Mouse (Mus musculus) forebrain, postnatal 0 days (tissue): ENCODE results near the gene Rrp1. TPM values are rescaled to one million over a fixed set of nuclear protein-coding genes. Genes with fewer than 3 reads are reported as not detected.

ENCODE experiments used
- ATAC-seq: fragments of 200-750 bp; cut with Nextera tagmentation; 2 replicates; pipeline ENCODE4 v1.8.0; 2017; ENCODE audit warnings: mild to moderate bottlenecking, moderate library complexity
- DNase-seq: peaks from one replicate; pipeline ENCODE4 v3.0.0-alpha.2; 2015
- H3K27ac ChIP-seq: fragments of 300-500 bp; sonication (generic); 2 replicates; pipeline ENCODE4 v1.5.1; 2014; ENCODE audit warnings: low read depth, mild to moderate bottlenecking, antibody characterized with exemption, low read length, moderate library complexity, mixed read lengths
- H3K27me3 ChIP-seq: fragments of 300-500 bp; sonication (generic); 2 replicates; pipeline ENCODE4 v1.6.1; 2014; ENCODE audit warnings: mild to moderate bottlenecking, low read length, mixed read lengths; ENCODE audit not compliant: insufficient read depth
- H3K36me3 ChIP-seq: fragments of 300-500 bp; sonication (generic); 2 replicates; pipeline ENCODE4 v1.6.1; 2014; ENCODE audit warnings: mild to moderate bottlenecking, moderate library complexity; ENCODE audit not compliant: insufficient read depth
- H3K4me1 ChIP-seq: fragments of 300-500 bp; sonication (generic); 2 replicates; pipeline ENCODE4 v1.6.1; 2014; ENCODE audit warnings: antibody characterized with exemption; ENCODE audit not compliant: insufficient read depth
- H3K4me2 ChIP-seq: fragments of 300-500 bp; sonication (generic); 2 replicates; pipeline ENCODE4 v1.6.1; 2014; ENCODE audit warnings: low read depth, mild to moderate bottlenecking, moderate library complexity
- H3K4me3 ChIP-seq: fragments of 300-500 bp; sonication (generic); 2 replicates; pipeline ENCODE4 v1.5.1; 2014; ENCODE audit warnings: low read depth, low read length, mixed read lengths
- H3K9ac ChIP-seq: fragments of 300-500 bp; sonication (generic); 2 replicates; pipeline ENCODE4 v1.6.1; 2014; ENCODE audit warnings: mild to moderate bottlenecking
- H3K9me3 ChIP-seq: fragments of 300-500 bp; sonication (generic); 2 replicates; pipeline ENCODE4 v1.6.1; 2016; ENCODE audit warnings: low read length
- CTCF ChIP-seq: sonication (generic); IDR thresholded peaks from 2 replicates; pipeline ENCODE4 v1.5.1; 2016; ENCODE audit warnings: antibody characterized with exemption, control low read depth, low read depth
- WGBS: fragments of 180-500 bp; shearing (Covaris S2); extraction: QIAGEN DNeasy Blood & Tissue Kit; methylation state at CpG from one replicate; pipeline ENCODE4 v1.1.7; 2014; 5-methylcytosine and 5-hydroxymethylcytosine counted together
- polyA plus RNA-seq: library from polyadenylated mRNA; unstranded; fragments of >200 nt; fragmentation: Nextera tagmentation; extraction: Ambion mirVana; gene quantifications from 2 replicates; pipeline ENCODE4 v1.2.1, GENCODE M21; 2015
- total RNA-seq: library from RNA; depleted of rRNA; stranded (reverse); fragments of >200 nt; gene quantifications from 2 replicates; pipeline ENCODE4 v1.2.3, GENCODE M21; 2014

Gene Rrp1
- total and polyA plus RNA-seq, 2 experiments from 2014 or later = 256 to 455 TPM

DNA sequence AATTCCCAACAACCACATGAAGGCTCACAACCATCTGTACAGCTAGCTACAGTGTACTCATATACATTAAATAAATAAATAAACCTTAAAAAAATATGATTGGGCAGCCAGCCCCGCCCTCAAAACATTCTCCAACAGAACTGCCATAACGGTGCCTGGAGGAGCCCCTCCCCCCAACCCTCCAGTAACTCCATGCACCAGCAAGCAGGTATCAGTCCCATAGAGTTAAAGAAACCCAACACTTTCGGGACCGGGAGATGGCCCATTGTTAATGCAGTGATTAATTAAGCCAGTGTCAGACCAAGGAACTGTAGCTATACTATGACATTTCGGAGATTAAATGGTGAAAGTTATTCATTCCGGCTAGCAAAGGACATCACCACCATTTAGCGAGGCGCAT, 992 bp downstream of the Rrp1 start:
- peaks cover 37% of the 10 kb centered on the region for H3K36me3 ChIP-seq
- peak overlapping the region; percentile 72 for H3K4me2 ChIP-seq
- H3K4me3 ChIP-seq = peak overlapping the region; percentile 92
- peaks cover 7% of the 10 kb centered on the region; the same call in 1 of the 2 replicates for H3K4me1 ChIP-seq
- H3K27me3 ChIP-seq = no peaks in the 10 kb centered on the region
- no peak for DNase-seq
- H3K9ac ChIP-seq = peak overlapping the region; percentile 92
- H3K27ac ChIP-seq = peak overlapping the region; percentile 89; the same call in 1 of the 2 replicates
- no peaks in the 10 kb centered on the region for H3K9me3 ChIP-seq
- 15% methylated on average over 8 of the region's 8 CpGs for WGBS
- ATAC-seq = no peak
- TF ChIP-seq CTCF = no peak

DNA sequence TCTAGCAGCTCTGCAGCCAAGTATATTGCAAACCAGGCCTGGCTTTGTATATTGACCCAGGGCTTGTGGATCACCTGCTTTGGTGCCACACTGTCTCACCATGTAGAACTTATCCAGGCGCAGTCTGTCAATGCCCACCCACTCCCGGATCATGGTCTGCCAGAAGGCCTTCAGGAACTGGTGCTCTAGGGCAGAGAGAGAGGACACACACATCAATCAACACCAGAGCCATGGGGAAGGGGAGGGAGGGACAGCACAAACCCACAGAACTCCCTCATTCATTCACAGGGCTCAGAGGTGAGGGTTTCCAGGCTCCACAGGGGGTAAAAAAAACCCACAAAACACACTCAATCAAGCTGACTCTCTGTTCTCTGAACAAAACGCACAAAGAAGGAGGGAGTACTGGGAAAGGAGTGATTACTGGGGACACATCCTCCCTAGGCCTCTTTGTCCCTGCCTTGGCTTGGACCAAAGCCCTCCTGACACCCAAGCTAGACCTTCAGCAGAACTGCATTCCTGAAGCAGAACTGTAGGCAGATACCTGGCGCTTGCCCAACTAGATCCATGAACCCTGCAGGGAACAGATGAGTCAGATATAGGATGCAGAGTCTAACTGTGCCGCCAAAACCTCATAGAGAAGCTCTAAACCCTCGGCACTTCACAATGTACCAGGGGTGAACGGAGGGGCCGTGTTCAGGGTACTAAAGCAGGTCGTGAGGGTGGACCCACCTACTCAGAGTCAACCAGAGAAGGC, 3.6 kb downstream of the Rrp1 start:
- H3K4me3 ChIP-seq = no peak overlapping the region
- no peak for ATAC-seq

DNA sequence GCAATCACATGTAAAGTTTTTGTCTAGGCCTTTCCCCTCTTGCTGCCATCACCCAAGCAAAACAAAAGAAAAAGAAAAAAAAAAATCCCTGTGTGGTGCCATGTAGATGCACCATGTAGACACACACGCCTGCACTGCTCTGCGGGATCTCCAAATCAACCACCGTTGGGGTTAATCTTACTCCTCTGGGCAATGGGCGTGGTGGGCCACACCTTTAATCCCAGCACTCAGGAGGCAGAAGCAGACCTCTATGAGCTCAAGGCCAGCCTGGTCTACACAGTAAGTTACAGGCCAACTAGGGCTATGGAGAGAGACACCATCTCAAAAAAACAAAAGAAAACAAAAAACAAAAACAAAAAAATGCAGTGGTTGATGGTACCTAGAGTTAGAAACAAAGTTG, 5.7 kb downstream of the Rrp1 start:
- H3K9ac ChIP-seq = no peak overlapping the region
- H3K27me3 ChIP-seq = no peaks in the 10 kb centered on the region
- DNase-seq (no peak), ATAC-seq (no peak)
- H3K4me1 ChIP-seq = peaks cover 7% of the 10 kb centered on the region; the same call in 1 of the 2 replicates
- peaks cover 81% of the 10 kb centered on the region for H3K36me3 ChIP-seq
- TF ChIP-seq CTCF = no peak
- no peaks in the 10 kb centered on the region for H3K9me3 ChIP-seq
- 96% methylated on average over 4 of the region's 4 CpGs for WGBS
- H3K27ac ChIP-seq = no peak overlapping the region
- H3K4me3 ChIP-seq = no peak overlapping the region
- no peak overlapping the region for H3K4me2 ChIP-seq

More for the DNA sequence above, 3.6 kb downstream of the Rrp1 start:
- no peak overlapping the region for H3K4me2 ChIP-seq
- H3K4me1 ChIP-seq = peaks cover 7% of the 10 kb centered on the region; the same call in 1 of the 2 replicates
- DNase-seq = no peak
- no peak for TF ChIP-seq CTCF
- H3K9ac ChIP-seq = no peak overlapping the region
- no peaks in the 10 kb centered on the region for H3K9me3 ChIP-seq
- WGBS = 87% methylated on average over 9 of the region's 9 CpGs
- H3K27ac ChIP-seq = no peak overlapping the region
- peaks cover 60% of the 10 kb centered on the region for H3K36me3 ChIP-seq
- H3K27me3 ChIP-seq = no peaks in the 10 kb centered on the region

DNA sequence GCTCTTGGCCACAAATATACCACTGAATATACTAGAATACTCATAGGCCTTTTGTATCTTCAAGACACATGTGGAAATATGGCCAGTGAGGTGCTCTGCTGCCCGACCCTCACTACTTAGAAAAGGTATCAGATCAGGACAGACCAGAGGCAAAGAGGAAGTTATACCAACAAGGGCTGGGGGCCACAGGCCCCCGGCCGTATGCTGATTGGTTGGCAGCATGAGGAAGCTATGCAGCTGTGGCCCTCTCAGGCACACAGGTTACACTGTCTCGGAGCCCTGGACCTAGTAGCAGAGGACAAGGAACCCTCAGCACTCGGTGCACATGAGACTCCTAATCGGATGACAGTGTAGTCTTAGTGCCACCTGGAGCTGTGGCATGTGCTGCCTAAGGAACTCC, 6.7 kb downstream of the Rrp1 start:
- no peak for ATAC-seq

DNA sequence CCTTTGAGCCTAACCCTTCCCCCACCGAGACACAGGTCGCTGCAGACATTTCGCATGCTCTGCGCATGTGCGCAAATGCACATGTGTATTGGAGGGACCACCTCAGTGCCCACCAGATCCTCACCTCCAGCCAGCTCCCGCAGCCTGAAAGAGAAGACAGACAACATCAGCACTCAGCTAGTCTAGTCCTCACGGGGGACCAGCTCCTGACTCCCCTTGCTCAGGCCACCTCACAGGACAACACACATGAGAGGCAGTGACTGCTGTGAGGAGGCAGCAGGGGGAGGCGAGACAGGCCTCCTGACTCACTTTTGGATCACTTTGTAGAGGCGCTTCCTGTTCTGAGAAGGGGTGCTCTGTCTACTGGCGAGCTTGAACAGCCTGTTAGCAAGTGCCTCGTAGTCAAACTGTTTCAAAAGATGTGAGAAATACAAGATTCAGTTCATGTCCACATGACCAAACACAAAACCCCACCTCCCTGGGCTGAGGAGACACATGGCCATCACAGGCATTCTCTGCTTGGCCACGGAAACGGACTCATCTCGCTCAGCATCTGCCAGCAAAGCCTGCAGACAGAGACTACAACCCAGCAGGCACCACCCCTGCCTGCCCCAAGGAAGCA, 10.4 kb downstream of the Rrp1 start:
- Histone ChIP-seq H3K9ac (no peak overlapping the region), H3K4me1 (no peaks in the 10 kb centered on the region), H3K36me3 (peaks cover 78% of the 10 kb centered on the region), H3K27me3 (no peaks in the 10 kb centered on the region), H3K9me3 (no peaks in the 10 kb centered on the region), H3K27ac (no peak overlapping the region), H3K4me2 (no peak overlapping the region), H3K4me3 (no peak overlapping the region)
- WGBS = 91% methylated on average over 14 of the region's 14 CpGs
- DNase-seq (no peak), ATAC-seq (no peak)
- no peak for TF ChIP-seq CTCF

More for the DNA sequence above, 6.7 kb downstream of the Rrp1 start:
- peaks cover 91% of the 10 kb centered on the region for H3K36me3 ChIP-seq
- TF ChIP-seq CTCF = no peak
- no peak overlapping the region for H3K9ac ChIP-seq
- no peak overlapping the region for H3K4me2 ChIP-seq
- no peak overlapping the region for H3K27ac ChIP-seq
- no peaks in the 10 kb centered on the region for H3K27me3 ChIP-seq
- WGBS = 92% methylated on average over 6 of the region's 6 CpGs
- no peaks in the 10 kb centered on the region for H3K9me3 ChIP-seq
- no peak for DNase-seq
- H3K4me1 ChIP-seq = 0 out of 2 replicates have a peak, but pooled peaks cover 1% of the 10 kb centered on the region
- H3K4me3 ChIP-seq = no peak overlapping the region

DNA sequence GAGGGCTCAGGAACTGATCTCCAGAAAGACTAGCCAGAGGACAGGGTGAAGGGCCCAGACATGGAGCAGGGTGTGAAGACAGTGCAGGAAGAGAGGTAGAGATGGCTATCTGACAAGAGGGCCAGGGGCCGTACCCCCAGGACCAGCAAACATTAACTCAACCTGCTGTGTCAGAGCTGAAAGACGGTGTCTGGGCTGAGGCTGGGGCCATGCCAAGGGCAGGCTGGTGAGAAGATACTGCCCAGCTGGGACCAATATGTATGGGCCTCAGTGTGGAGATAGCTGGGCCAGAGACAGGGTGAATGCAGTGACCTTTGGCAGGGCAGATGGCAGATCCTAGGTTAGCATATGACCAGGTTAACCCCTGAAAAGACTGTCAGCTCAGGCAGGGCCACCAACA, 11.7 kb downstream of the Rrp1 start:
- peaks cover 65% of the 10 kb centered on the region for H3K36me3 ChIP-seq
- no peak for DNase-seq
- H3K4me1 ChIP-seq = peaks cover 5% of the 10 kb centered on the region; the same call in 1 of the 2 replicates
- no peak overlapping the region for H3K27ac ChIP-seq
- no peak overlapping the region for H3K4me3 ChIP-seq
- H3K9me3 ChIP-seq = no peaks in the 10 kb centered on the region
- no peak for ATAC-seq
- WGBS = 90% methylated on average over 2 of the region's 2 CpGs
- no peak overlapping the region for H3K9ac ChIP-seq
- H3K27me3 ChIP-seq = no peaks in the 10 kb centered on the region
- no peak for TF ChIP-seq CTCF
- H3K4me2 ChIP-seq = no peak overlapping the region

DNA sequence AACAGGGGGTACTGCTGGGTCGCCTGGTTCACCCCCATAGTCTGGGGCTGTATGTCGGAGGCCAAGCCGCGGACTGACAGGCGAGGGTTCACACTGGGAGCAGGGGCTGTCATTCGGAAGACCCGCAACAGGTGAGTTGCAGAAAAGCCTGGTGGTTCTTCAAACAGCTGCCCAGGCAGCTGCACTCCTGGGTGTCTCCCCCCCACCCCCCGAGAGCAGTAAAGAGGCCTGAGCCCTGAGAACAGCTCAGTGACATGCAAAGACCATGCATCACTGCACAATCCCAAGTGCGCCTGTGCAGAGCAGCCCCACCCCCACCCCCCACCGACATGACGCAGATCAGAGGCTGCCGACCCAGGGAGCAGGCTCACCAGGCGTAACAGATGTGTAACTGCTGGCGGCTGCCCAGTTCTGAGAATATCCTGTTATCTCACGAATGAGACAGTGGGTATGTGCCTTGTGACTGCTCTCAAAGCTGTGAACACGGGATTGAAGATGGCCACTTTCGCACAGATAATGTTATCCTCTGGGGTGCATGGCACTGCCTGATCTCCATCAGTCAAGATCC, 13.7 kb downstream of the Rrp1 start:
- WGBS = 45% methylated on average over 17 of the region's 17 CpGs
- no peak for TF ChIP-seq CTCF
- peaks cover 48% of the 10 kb centered on the region for H3K36me3 ChIP-seq
- H3K27me3 ChIP-seq = no peaks in the 10 kb centered on the region
- ATAC-seq (no peak), DNase-seq (peak; percentile 50)
- H3K4me1 ChIP-seq = peaks cover 10% of the 10 kb centered on the region; the same call in 1 of the 2 replicates
- no peak overlapping the region for H3K4me3 ChIP-seq
- no peaks in the 10 kb centered on the region for H3K9me3 ChIP-seq
- H3K9ac ChIP-seq = no peak overlapping the region
- no peak overlapping the region for H3K27ac ChIP-seq
- no peak overlapping the region for H3K4me2 ChIP-seq
